Mouse (Mus musculus): ENCODE results near the gene Sytl1. TPM values are rescaled to one million over a fixed set of nuclear protein-coding genes. Genes with fewer than 3 reads are reported as not detected.
A peak's percentile ranks its signal among the peaks of the same experiment; 100 is the strongest.

Sytl1 gene
- polyA plus RNA-seq, 1 experiment: 3.4 TPM

- no peaks in the 10 kb centered on the region for H3K36me3 ChIP-seq (ENCODE audit: control insufficient read depth, insufficient read depth)
- no peak for TF ChIP-seq POLR2AphosphoS2 (IDR thresholded peaks at IDR 0.05; ENCODE audit: insufficient read length, low read depth)
- no peak for TF ChIP-seq E2F4 (IDR thresholded peaks at IDR 0.05; ENCODE audit: insufficient read depth)
- no peak for TF ChIP-seq REST (IDR thresholded peaks at IDR 0.05; ENCODE audit: insufficient read depth, insufficient read length)
- TF ChIP-seq TCF12 (IDR thresholded peaks at IDR 0.05; ENCODE audit: insufficient read depth, poor library complexity, severe bottlenecking): no peak
- TF ChIP-seq TCF3 (IDR thresholded peaks at IDR 0.05; ENCODE audit: insufficient read length, low read depth): no peak
- no peak for TF ChIP-seq MYOD1 (IDR thresholded peaks at IDR 0.05; ENCODE audit: control insufficient read depth in 1 of 3, insufficient read length in 2 of 3, low read depth in 2 of 3)
- no peak for TF ChIP-seq MAX (IDR thresholded peaks at IDR 0.05; ENCODE audit: low read depth)
- no peak for TF ChIP-seq CEBPB (IDR thresholded peaks at IDR 0.05; ENCODE audit: insufficient read depth, poor library complexity, severe bottlenecking)
- no peak for TF ChIP-seq POLR2A (IDR thresholded peaks at IDR 0.05; ENCODE audit: insufficient read length, low read depth)
- TF ChIP-seq USF1 (IDR thresholded peaks at IDR 0.05; ENCODE audit: low read depth): no peak
- TF ChIP-seq MYOG (IDR thresholded peaks at IDR 0.05; ENCODE audit: control insufficient read depth in 1 of 3, insufficient read depth in 1 of 3, insufficient read length in 2 of 3, low read depth in 2 of 3): no peak
- no peak for TF ChIP-seq SRF (IDR thresholded peaks at IDR 0.05; ENCODE audit: control insufficient read depth, insufficient read length, low read depth)
- H3K4me3 ChIP-seq: no peak overlapping the region
- no peaks in the 10 kb centered on the region for H3K79me2 ChIP-seq (ENCODE audit: control insufficient read depth, insufficient read depth)
- H3ac ChIP-seq (ENCODE audit: control insufficient read depth, insufficient read length): no peak overlapping the region
- H3K27me3 ChIP-seq (ENCODE audit: control insufficient read depth, insufficient read depth, insufficient read length): peaks cover 13% of the 10 kb centered on the region
- no peak overlapping the region for H3K4me2 ChIP-seq (ENCODE audit: low read depth)
Measured at GRCm38 (mm10) chr4:133253412-133253811, 9.5 kb downstream of the Sytl1 start.

GRCm38 (mm10) chr4:133252089-133252488 lies 10.8 kb downstream of the Sytl1 start:
- H3K4me3 ChIP-seq: no peak overlapping the region
- H3K36me3 ChIP-seq (ENCODE audit: control insufficient read depth, insufficient read depth): no peaks in the 10 kb centered on the region
- no peak overlapping the region for H3ac ChIP-seq (ENCODE audit: control insufficient read depth, insufficient read length)
- TF ChIP-seq MYOG (IDR thresholded peaks at IDR 0.05; ENCODE audit: control insufficient read depth in 1 of 3, insufficient read depth in 1 of 3, insufficient read length in 2 of 3, low read depth in 2 of 3) (no peak), SRF (IDR thresholded peaks at IDR 0.05; ENCODE audit: control insufficient read depth, insufficient read length, low read depth) (no peak), TCF3 (IDR thresholded peaks at IDR 0.05; ENCODE audit: insufficient read length, low read depth) (no peak), CEBPB (IDR thresholded peaks at IDR 0.05; ENCODE audit: insufficient read depth, poor library complexity, severe bottlenecking) (no peak), TCF12 (IDR thresholded peaks at IDR 0.05; ENCODE audit: insufficient read depth, poor library complexity, severe bottlenecking) (no peak), MYOD1 (IDR thresholded peaks at IDR 0.05; ENCODE audit: control insufficient read depth in 1 of 3, insufficient read length in 2 of 3, low read depth in 2 of 3) (no peak), POLR2AphosphoS2 (IDR thresholded peaks at IDR 0.05; ENCODE audit: insufficient read length, low read depth) (no peak), REST (IDR thresholded peaks at IDR 0.05; ENCODE audit: insufficient read depth, insufficient read length) (no peak), POLR2A (IDR thresholded peaks at IDR 0.05; ENCODE audit: insufficient read length, low read depth) (no peak), USF1 (IDR thresholded peaks at IDR 0.05; ENCODE audit: low read depth) (no peak), MAX (IDR thresholded peaks at IDR 0.05; ENCODE audit: low read depth) (no peak), E2F4 (IDR thresholded peaks at IDR 0.05; ENCODE audit: insufficient read depth) (no peak)
- H3K27me3 ChIP-seq (ENCODE audit: control insufficient read depth, insufficient read depth, insufficient read length): peaks cover 8% of the 10 kb centered on the region
- H3K4me2 ChIP-seq (ENCODE audit: low read depth): no peak overlapping the region
- H3K79me2 ChIP-seq (ENCODE audit: control insufficient read depth, insufficient read depth): no peaks in the 10 kb centered on the region

GRCm38 (mm10) chr4:133251214-133251613 lies 11.7 kb downstream of the Sytl1 start:
- no peaks in the 10 kb centered on the region for H3K79me2 ChIP-seq (ENCODE audit: control insufficient read depth, insufficient read depth)
- H3K27me3 ChIP-seq (ENCODE audit: control insufficient read depth, insufficient read depth, insufficient read length): peaks cover 6% of the 10 kb centered on the region
- no peak overlapping the region for H3K4me2 ChIP-seq (ENCODE audit: low read depth)
- H3K36me3 ChIP-seq (ENCODE audit: control insufficient read depth, insufficient read depth): no peaks in the 10 kb centered on the region
- no peak overlapping the region for H3ac ChIP-seq (ENCODE audit: control insufficient read depth, insufficient read length)
- no peak overlapping the region for H3K4me3 ChIP-seq
- TF ChIP-seq TCF12 (IDR thresholded peaks at IDR 0.05; ENCODE audit: insufficient read depth, poor library complexity, severe bottlenecking): no peak

GRCm38 (mm10) chr4:133250609-133251008 lies 12.3 kb downstream of the Sytl1 start:
- Histone ChIP-seq H3K4me3 (no peak overlapping the region), H3ac (ENCODE audit: control insufficient read depth, insufficient read length) (no peak overlapping the region), H3K79me2 (ENCODE audit: control insufficient read depth, insufficient read depth) (no peaks in the 10 kb centered on the region), H3K27me3 (ENCODE audit: control insufficient read depth, insufficient read depth, insufficient read length) (peaks cover 4% of the 10 kb centered on the region), H3K4me2 (ENCODE audit: low read depth) (no peak overlapping the region), H3K36me3 (ENCODE audit: control insufficient read depth, insufficient read depth) (no peaks in the 10 kb centered on the region)
- no peak for TF ChIP-seq E2F4 (IDR thresholded peaks at IDR 0.05; ENCODE audit: insufficient read depth)
- no peak for TF ChIP-seq TCF3 (IDR thresholded peaks at IDR 0.05; ENCODE audit: insufficient read length, low read depth)
- peak in 2 of 3 experiments; percentile 57 to 80 for TF ChIP-seq MYOD1 (IDR thresholded peaks at IDR 0.05; ENCODE audit: control insufficient read depth in 1 of 3, insufficient read length in 2 of 3, low read depth in 2 of 3)
- TF ChIP-seq SRF (IDR thresholded peaks at IDR 0.05; ENCODE audit: control insufficient read depth, insufficient read length, low read depth): no peak
- peak in 2 of 3 experiments; percentile 32 to 78 for TF ChIP-seq MYOG (IDR thresholded peaks at IDR 0.05; ENCODE audit: control insufficient read depth in 1 of 3, insufficient read depth in 1 of 3, insufficient read length in 2 of 3, low read depth in 2 of 3)

GRCm38 (mm10) chr4:133247806-133248449 lies 15.0 kb downstream of the Sytl1 start:
- Histone ChIP-seq H3K36me3 (ENCODE audit: control insufficient read depth, insufficient read depth) (no peaks in the 10 kb centered on the region), H3K4me3 (no peak overlapping the region), H3ac (ENCODE audit: control insufficient read depth, insufficient read length) (no peak overlapping the region), H3K27me3 (ENCODE audit: control insufficient read depth, insufficient read depth, insufficient read length) (no peaks in the 10 kb centered on the region), H3K79me2 (ENCODE audit: control insufficient read depth, insufficient read depth) (no peaks in the 10 kb centered on the region), H3K4me2 (ENCODE audit: low read depth) (no peak overlapping the region)
- TF ChIP-seq USF1 (IDR thresholded peaks at IDR 0.05; ENCODE audit: low read depth): no peak
- TF ChIP-seq CEBPB (IDR thresholded peaks at IDR 0.05; ENCODE audit: insufficient read depth, poor library complexity, severe bottlenecking): no peak
- TF ChIP-seq REST (IDR thresholded peaks at IDR 0.05; ENCODE audit: insufficient read depth, insufficient read length): no peak
- no peak for TF ChIP-seq E2F4 (IDR thresholded peaks at IDR 0.05; ENCODE audit: insufficient read depth)
- no peak for TF ChIP-seq MYOD1 (IDR thresholded peaks at IDR 0.05; ENCODE audit: control insufficient read depth in 1 of 3, insufficient read length in 2 of 3, low read depth in 2 of 3)
- TF ChIP-seq TCF12 (IDR thresholded peaks at IDR 0.05; ENCODE audit: insufficient read depth, poor library complexity, severe bottlenecking): no peak
- TF ChIP-seq MYOG (IDR thresholded peaks at IDR 0.05; ENCODE audit: control insufficient read depth in 1 of 3, insufficient read depth in 1 of 3, insufficient read length in 2 of 3, low read depth in 2 of 3): no peak
- TF ChIP-seq POLR2AphosphoS2 (IDR thresholded peaks at IDR 0.05; ENCODE audit: insufficient read length, low read depth): no peak
- TF ChIP-seq TCF3 (IDR thresholded peaks at IDR 0.05; ENCODE audit: insufficient read length, low read depth): no peak
- TF ChIP-seq POLR2A (IDR thresholded peaks at IDR 0.05; ENCODE audit: insufficient read length, low read depth): no peak
- TF ChIP-seq SRF (IDR thresholded peaks at IDR 0.05; ENCODE audit: control insufficient read depth, insufficient read length, low read depth): no peak
- TF ChIP-seq MAX (IDR thresholded peaks at IDR 0.05; ENCODE audit: low read depth): no peak
